Mouse (Mus musculus): ENCODE results near the gene Rbm39. TPM values are rescaled to one million over a fixed set of nuclear protein-coding genes. Genes with fewer than 3 reads are reported as not detected.

Rbm39 gene
- polyA plus RNA-seq, 1 experiment from 2014 or later: 563 TPM

DNA sequence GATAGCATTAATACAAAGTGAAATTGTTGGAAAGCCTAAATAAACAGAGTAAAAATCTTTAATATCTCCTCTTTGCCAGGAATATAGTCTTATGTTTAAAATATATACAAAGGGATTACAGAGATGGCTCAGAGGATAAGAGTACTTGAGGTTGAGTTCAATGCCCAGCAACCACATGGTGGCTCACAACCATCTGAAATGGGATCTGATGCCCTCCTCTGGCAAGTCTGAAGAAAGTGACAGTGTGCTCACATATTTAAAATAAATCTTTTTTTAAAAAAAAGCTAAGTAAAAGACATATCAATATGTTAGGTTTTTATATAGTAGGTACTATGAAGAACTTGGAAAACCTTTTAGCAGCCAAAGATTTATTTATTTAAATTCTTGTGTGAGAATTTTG, 28.5 kb downstream of the Rbm39 start:
- H3K9ac ChIP-seq: no peak overlapping the region
- ATAC-seq (ENCODE audit: insufficient read depth): no peak
- no peaks in the 10 kb centered on the region for H3K4me1 ChIP-seq (ENCODE audit: insufficient read depth)
- peaks cover 86% of the 10 kb centered on the region for H3K36me3 ChIP-seq (ENCODE audit: insufficient read depth)
- H3K27me3 ChIP-seq (ENCODE audit: insufficient read depth, low read length): no peaks in the 10 kb centered on the region
- no peak overlapping the region for H3K4me2 ChIP-seq
- H3K4me3 ChIP-seq (ENCODE audit: low read depth, low read length): no peak overlapping the region
- no peaks in the 10 kb centered on the region for H3K9me3 ChIP-seq (ENCODE audit: low read depth, low read length)
- no peak for TF ChIP-seq CTCF (IDR thresholded peaks at IDR 0.05; ENCODE audit: low read depth)
- no peak for DNase-seq
- H3K27ac ChIP-seq (ENCODE audit: low read depth): no peak overlapping the region

- peaks cover 57% of the 10 kb centered on the region for H3K36me3 ChIP-seq (ENCODE audit: insufficient read depth)
- no peaks in the 10 kb centered on the region for H3K9me3 ChIP-seq (ENCODE audit: low read depth, low read length)
- DNase-seq (no peak), ATAC-seq (ENCODE audit: insufficient read depth) (no peak)
- no peaks in the 10 kb centered on the region for H3K27me3 ChIP-seq (ENCODE audit: insufficient read depth, low read length)
- H3K27ac ChIP-seq (ENCODE audit: low read depth): no peak overlapping the region
- H3K4me2 ChIP-seq: no peak overlapping the region
- TF ChIP-seq CTCF (IDR thresholded peaks at IDR 0.05; ENCODE audit: low read depth): no peak
- no peak overlapping the region for H3K9ac ChIP-seq
- 88% methylated on average over 3 of the region's 3 CpGs for whole genome bisulfite sequencing
- no peak overlapping the region for H3K4me3 ChIP-seq (ENCODE audit: low read depth, low read length)
- H3K4me1 ChIP-seq (ENCODE audit: insufficient read depth): no peaks in the 10 kb centered on the region
These were observed 32.6 kb downstream of the Rbm39 start for GRCm38 (mm10) chr2:156147316-156147915.

DNA sequence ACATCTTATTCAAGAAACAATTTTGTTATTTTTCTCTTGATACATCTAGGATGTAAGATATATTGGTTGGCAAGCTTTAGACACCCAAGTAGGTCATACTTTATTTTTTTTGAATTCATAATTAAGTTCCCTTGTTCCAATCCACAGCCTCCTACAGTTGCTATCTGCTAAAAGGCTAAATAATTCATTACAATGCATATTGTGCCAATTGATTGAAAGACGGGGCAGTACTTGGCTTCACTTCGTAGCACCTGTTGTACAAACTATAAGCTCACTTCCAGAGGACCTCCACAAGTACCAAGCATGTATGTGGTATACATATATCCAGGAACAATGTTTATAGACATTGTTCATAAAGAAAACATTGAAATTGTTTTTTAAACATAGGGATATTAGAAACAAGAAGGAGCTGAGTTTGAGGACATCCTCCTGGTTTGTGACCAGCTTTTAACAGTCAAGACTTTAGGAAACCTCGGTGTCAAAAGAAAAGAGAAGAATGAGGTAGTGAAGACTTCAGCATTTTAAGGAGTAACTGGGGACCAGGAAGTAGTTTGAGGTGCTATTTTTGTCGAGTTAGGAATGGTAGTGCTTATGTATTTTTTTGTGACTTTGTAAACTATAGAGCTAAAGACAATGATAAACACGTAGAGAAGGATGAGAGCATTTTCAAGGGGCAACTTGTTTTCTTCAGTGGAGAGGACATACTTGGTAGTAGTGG, 33.6 kb downstream of the Rbm39 start:
- Histone ChIP-seq H3K4me2 (no peak overlapping the region), H3K9ac (no peak overlapping the region), H3K27me3 (ENCODE audit: insufficient read depth, low read length) (no peaks in the 10 kb centered on the region), H3K9me3 (ENCODE audit: low read depth, low read length) (no peaks in the 10 kb centered on the region), H3K4me1 (ENCODE audit: insufficient read depth) (no peaks in the 10 kb centered on the region), H3K27ac (ENCODE audit: low read depth) (no peak overlapping the region), H3K36me3 (ENCODE audit: insufficient read depth) (peaks cover 52% of the 10 kb centered on the region), H3K4me3 (ENCODE audit: low read depth, low read length) (no peak overlapping the region)
- no peak for TF ChIP-seq CTCF (IDR thresholded peaks at IDR 0.05; ENCODE audit: low read depth)
- ATAC-seq (ENCODE audit: insufficient read depth) (no peak), DNase-seq (peak; percentile 38)
- WGBS: 63% methylated on average over 5 of the region's 5 CpGs

DNA sequence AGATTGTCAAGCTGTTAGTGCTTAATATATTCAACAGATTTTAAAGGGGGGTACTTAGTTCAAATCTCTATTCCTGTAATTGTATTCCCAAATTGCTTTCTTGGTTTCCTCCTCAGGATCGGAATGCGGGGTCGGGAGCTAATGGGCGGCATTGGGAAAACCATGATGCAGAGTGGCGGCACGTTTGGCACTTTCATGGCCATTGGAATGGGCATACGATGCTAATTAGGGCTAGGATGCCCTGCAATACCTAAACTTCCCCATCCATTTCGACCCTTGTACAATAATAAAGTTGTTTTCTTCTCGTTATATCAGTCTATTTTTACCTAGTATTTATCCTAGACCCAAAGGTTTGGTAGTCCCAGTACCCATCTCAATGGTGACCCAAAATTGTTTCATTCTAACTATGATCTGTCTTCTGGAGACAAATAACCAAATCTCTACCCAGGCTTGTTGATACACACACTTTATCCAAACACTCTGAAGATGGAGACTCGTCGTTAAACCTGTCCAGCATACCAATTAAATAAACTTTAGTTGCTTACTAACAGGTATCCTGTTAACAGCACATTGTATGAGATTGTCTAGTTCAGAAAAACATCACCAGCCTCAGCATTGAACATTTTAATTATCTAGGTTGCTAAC, 34.4 kb downstream of the Rbm39 start:
- no peaks in the 10 kb centered on the region for H3K27me3 ChIP-seq (ENCODE audit: insufficient read depth, low read length)
- 47% methylated on average over 11 of the region's 11 CpGs for WGBS
- peaks cover 46% of the 10 kb centered on the region for H3K36me3 ChIP-seq (ENCODE audit: insufficient read depth)
- no peaks in the 10 kb centered on the region for H3K4me1 ChIP-seq (ENCODE audit: insufficient read depth)
- no peak overlapping the region for H3K9ac ChIP-seq
- DNase-seq (peak; percentile 24), ATAC-seq (ENCODE audit: insufficient read depth) (no peak)
- H3K27ac ChIP-seq (ENCODE audit: low read depth): no peak overlapping the region
- TF ChIP-seq CTCF (IDR thresholded peaks at IDR 0.05; ENCODE audit: low read depth): no peak
- H3K4me3 ChIP-seq (ENCODE audit: low read depth, low read length): no peak overlapping the region
- no peaks in the 10 kb centered on the region for H3K9me3 ChIP-seq (ENCODE audit: low read depth, low read length)
- peak overlapping the region; percentile 80 for H3K4me2 ChIP-seq

- peak within 1 kb of the TSS; percentile 83 for H3K4me3 ChIP-seq (ENCODE audit: low read depth, low read length)
- peak; percentile 97 for ATAC-seq (ENCODE audit: insufficient read depth)
- H3K4me2 ChIP-seq: peak within 1 kb of the TSS; percentile 80
- H3K9me3 ChIP-seq (ENCODE audit: low read depth, low read length): no peaks in the 10 kb centered on the region
- no peaks in the 10 kb centered on the region for H3K4me1 ChIP-seq (ENCODE audit: insufficient read depth)
- H3K27me3 ChIP-seq (ENCODE audit: insufficient read depth, low read length): no peaks in the 10 kb centered on the region
- peak; percentile 98 for DNase-seq
- peak within 1 kb of the TSS; percentile 94 for H3K27ac ChIP-seq (ENCODE audit: low read depth)
- H3K36me3 ChIP-seq (ENCODE audit: insufficient read depth): peaks cover 40% of the 10 kb centered on the region
- H3K9ac ChIP-seq: peak within 1 kb of the TSS; percentile 89
- WGBS: under 1% methylated on average over 70 of the region's 70 CpGs
- TF ChIP-seq CTCF (IDR thresholded peaks at IDR 0.05; ENCODE audit: low read depth): peak; percentile 67
These were observed 35.9 kb downstream of the Rbm39 start, which contains the start of the genes Romo1 and Nfs1 for GRCm38 (mm10) chr2:156143953-156144724. Romo1 (plus strand) TSS chr2:156144039. Nfs1 (minus strand) TSS chr2:156144186.

DNA sequence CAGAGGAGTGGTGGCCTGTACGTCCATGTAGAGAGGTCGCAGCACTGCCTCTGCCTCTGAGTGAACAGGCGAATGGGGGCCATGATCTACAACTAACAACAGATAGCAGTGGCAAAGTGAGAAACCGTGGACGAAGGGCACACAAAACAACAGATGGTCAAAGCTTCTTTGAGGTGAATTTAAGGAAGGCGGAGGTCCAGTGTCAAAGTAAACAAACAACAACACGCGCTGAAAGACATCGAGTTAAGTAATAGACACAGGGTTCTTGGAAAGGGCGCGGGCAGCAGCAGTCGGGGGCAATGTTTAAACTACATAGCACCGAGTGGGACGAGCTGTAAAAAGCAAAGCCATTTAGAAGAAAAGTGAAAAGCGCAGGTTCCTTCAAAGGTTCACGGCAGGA, 36.7 kb downstream of the Rbm39 start:
- peak overlapping the region; percentile 94 for H3K27ac ChIP-seq (ENCODE audit: low read depth)
- peak overlapping the region; percentile 83 for H3K4me3 ChIP-seq (ENCODE audit: low read depth, low read length)
- H3K9me3 ChIP-seq (ENCODE audit: low read depth, low read length): no peaks in the 10 kb centered on the region
- under 1% methylated on average over 16 of the region's 16 CpGs for WGBS
- peaks cover 37% of the 10 kb centered on the region for H3K36me3 ChIP-seq (ENCODE audit: insufficient read depth)
- H3K4me2 ChIP-seq: peak overlapping the region; percentile 80
- DNase-seq (no peak), ATAC-seq (ENCODE audit: insufficient read depth) (peak; percentile 10; the same call in 1 of the 2 replicates)
- no peaks in the 10 kb centered on the region for H3K27me3 ChIP-seq (ENCODE audit: insufficient read depth, low read length)
- peak overlapping the region; percentile 89 for H3K9ac ChIP-seq
- TF ChIP-seq CTCF (IDR thresholded peaks at IDR 0.05; ENCODE audit: low read depth): no peak
- H3K4me1 ChIP-seq (ENCODE audit: insufficient read depth): no peaks in the 10 kb centered on the region
